Mouse (Mus musculus): ENCODE data around the gene Ccp110. TPM values are rescaled to one million over a fixed set of nuclear protein-coding genes. Genes with fewer than 3 reads are reported as not detected.

Gene Ccp110
- polyA plus RNA-seq, 1 experiment: 43.8 TPM

DNA sequence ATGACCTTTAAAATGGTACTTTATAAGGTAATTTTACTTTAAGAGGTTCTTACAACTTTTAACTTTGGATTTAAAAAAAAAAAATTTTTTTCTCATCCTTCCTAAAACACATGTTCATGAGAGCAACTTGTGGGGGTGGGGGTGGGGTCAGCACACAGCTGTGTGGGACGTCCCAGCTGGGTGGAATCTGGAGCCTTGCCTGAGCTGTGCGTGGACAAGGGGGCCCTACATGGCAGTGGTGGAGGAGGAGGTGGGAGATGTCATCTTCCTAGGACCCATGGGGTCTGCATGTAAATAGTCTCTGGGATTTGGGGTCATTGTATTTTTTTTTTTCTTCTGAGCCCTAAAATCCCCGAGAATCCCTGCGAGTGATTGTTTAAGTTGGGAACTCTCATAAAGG lies 46.0 kb downstream of the Ccp110 start:
- Histone ChIP-seq H3K9me3 (replicated peaks; ENCODE audit: control insufficient read depth, insufficient read depth, low read length, poor library complexity, severe bottlenecking) (no peaks in the 10 kb centered on the region), H3K9ac (ENCODE audit: low read depth, poor library complexity, severe bottlenecking) (no peak overlapping the region), H3K27ac (ENCODE audit: insufficient read depth, low read length) (no peak overlapping the region), H3K27me3 (ENCODE audit: control insufficient read depth, insufficient read depth, low read length, poor library complexity, severe bottlenecking) (no peaks in the 10 kb centered on the region), H3K4me3 (ENCODE audit: low read depth, low read length) (no peak overlapping the region), H3K36me3 (ENCODE audit: control insufficient read depth, insufficient read depth, low read length, poor library complexity, severe bottlenecking) (no peaks in the 10 kb centered on the region; the same call in 1 of the 2 replicates), H3K4me1 (ENCODE audit: control insufficient read depth, insufficient read depth, low read length) (no peaks in the 10 kb centered on the region)
- TF ChIP-seq CTCF (IDR thresholded peaks at IDR 0.05; ENCODE audit: low read depth, low read length) (no peak), EP300 (IDR thresholded peaks at IDR 0.05; ENCODE audit: insufficient read depth, low read depth, low read length) (no peak), POLR2A (IDR thresholded peaks at IDR 0.05; ENCODE audit: insufficient read depth, low read length) (no peak)

DNA sequence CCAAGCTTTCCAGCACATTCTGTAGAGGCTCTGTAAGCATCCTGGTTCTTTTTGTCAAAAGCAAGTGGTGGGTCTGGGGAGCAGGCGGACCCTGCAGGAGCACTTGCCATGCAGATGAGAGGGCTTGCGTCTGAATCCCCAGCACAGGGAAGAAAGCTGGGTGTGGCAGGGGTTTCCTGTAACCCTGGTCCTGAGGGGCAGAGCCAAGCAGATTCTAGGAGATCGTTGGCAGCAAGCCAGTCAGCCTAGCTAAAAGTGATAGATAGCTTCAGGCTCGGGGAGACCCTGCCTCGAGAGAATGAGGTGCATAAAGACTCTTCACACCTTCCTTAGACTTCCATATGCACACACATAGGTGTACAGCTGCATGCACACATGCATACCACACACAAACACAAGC lies 47.0 kb downstream of the Ccp110 start:
- TF ChIP-seq EP300 (IDR thresholded peaks at IDR 0.05; ENCODE audit: insufficient read depth, low read depth, low read length) (no peak), POLR2A (IDR thresholded peaks at IDR 0.05; ENCODE audit: insufficient read depth, low read length) (no peak), CTCF (IDR thresholded peaks at IDR 0.05; ENCODE audit: low read depth, low read length) (no peak)
- H3K27me3 ChIP-seq (ENCODE audit: control insufficient read depth, insufficient read depth, low read length, poor library complexity, severe bottlenecking): no peaks in the 10 kb centered on the region
- H3K4me3 ChIP-seq (ENCODE audit: low read depth, low read length): no peak overlapping the region
- H3K9me3 ChIP-seq (replicated peaks; ENCODE audit: control insufficient read depth, insufficient read depth, low read length, poor library complexity, severe bottlenecking): no peaks in the 10 kb centered on the region
- H3K27ac ChIP-seq (ENCODE audit: insufficient read depth, low read length): no peak overlapping the region
- no peak overlapping the region for H3K9ac ChIP-seq (ENCODE audit: low read depth, poor library complexity, severe bottlenecking)
- H3K4me1 ChIP-seq (ENCODE audit: control insufficient read depth, insufficient read depth, low read length): no peaks in the 10 kb centered on the region
- H3K36me3 ChIP-seq (ENCODE audit: control insufficient read depth, insufficient read depth, low read length, poor library complexity, severe bottlenecking): no peaks in the 10 kb centered on the region; the same call in 1 of the 2 replicates

DNA sequence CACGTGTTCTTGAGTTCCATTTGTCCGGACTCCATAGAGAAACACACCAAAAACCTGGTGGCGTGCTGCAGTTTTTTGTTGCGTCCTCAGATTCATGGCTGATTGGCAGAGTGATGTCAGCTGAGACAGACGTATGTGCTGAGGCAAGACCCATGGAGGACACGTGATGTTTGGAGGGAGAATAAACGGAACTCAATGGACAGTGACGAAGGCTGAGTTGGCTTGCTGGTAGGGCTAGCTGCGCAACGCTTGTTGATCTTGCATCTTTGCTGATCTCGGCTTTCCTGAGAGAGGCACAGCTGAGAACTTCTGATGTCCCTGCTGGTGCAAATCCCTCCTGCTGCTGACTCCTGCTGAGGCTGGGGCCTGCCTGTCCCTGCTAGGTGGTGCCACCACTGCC lies 51.6 kb downstream of the Ccp110 start:
- TF ChIP-seq POLR2A (IDR thresholded peaks at IDR 0.05; ENCODE audit: insufficient read depth, low read length) (no peak), CTCF (IDR thresholded peaks at IDR 0.05; ENCODE audit: low read depth, low read length) (no peak), EP300 (IDR thresholded peaks at IDR 0.05; ENCODE audit: insufficient read depth, low read depth, low read length) (no peak)
- H3K4me1 ChIP-seq (ENCODE audit: control insufficient read depth, insufficient read depth, low read length): no peaks in the 10 kb centered on the region
- H3K27ac ChIP-seq (ENCODE audit: insufficient read depth, low read length): no peak overlapping the region
- H3K9me3 ChIP-seq (replicated peaks; ENCODE audit: control insufficient read depth, insufficient read depth, low read length, poor library complexity, severe bottlenecking): no peaks in the 10 kb centered on the region
- H3K9ac ChIP-seq (ENCODE audit: low read depth, poor library complexity, severe bottlenecking): no peak overlapping the region
- H3K4me3 ChIP-seq (ENCODE audit: low read depth, low read length): no peak overlapping the region
- no peaks in the 10 kb centered on the region for H3K27me3 ChIP-seq (ENCODE audit: control insufficient read depth, insufficient read depth, low read length, poor library complexity, severe bottlenecking)
- no peaks in the 10 kb centered on the region; the same call in 1 of the 2 replicates for H3K36me3 ChIP-seq (ENCODE audit: control insufficient read depth, insufficient read depth, low read length, poor library complexity, severe bottlenecking)

DNA sequence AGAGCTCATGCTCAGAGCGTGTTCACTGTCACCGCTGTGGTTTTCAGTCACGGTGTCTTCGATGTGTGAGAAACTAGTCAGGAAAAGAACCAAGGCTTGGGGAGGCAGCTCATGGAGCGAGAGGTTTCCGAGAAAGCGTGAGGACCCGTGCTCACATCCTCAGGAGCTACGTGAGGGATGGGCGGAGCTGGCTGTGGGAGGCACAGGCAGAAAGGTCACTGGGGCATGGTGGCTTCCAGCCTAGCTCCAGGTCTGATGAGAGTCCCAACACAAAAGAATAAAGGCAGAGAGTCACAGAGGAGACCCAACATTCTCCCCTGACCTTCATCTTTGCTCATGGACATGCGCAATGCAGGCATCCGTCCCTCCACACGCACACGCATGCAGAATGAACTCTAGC lies 52.4 kb downstream of the Ccp110 start:
- Histone ChIP-seq H3K36me3 (ENCODE audit: control insufficient read depth, insufficient read depth, low read length, poor library complexity, severe bottlenecking) (no peaks in the 10 kb centered on the region; the same call in 1 of the 2 replicates), H3K9ac (ENCODE audit: low read depth, poor library complexity, severe bottlenecking) (no peak overlapping the region)

DNA sequence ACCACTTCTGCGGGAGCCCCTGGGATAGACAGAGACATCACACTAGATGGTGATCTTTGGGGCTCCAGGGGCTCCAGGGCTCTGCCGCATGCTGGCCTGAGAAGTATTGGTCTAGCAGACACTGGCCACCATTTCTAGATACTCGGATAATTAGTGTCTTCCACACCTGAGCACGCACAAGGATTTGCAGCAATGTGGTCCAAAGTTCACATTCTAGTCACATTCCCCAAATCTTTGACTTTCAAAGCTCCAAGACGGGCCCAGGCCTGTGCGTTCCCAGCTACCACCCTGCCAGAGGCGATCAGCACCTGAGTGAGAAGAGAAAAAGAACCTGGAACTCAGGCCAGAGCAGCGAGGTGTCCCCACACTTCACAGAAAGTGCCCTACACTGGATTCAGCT lies 53.3 kb downstream of the Ccp110 start:
- Histone ChIP-seq H3K27ac (ENCODE audit: insufficient read depth, low read length) (no peak overlapping the region), H3K27me3 (ENCODE audit: control insufficient read depth, insufficient read depth, low read length, poor library complexity, severe bottlenecking) (no peaks in the 10 kb centered on the region), H3K4me1 (ENCODE audit: control insufficient read depth, insufficient read depth, low read length) (no peaks in the 10 kb centered on the region), H3K9ac (ENCODE audit: low read depth, poor library complexity, severe bottlenecking) (no peak overlapping the region), H3K36me3 (ENCODE audit: control insufficient read depth, insufficient read depth, low read length, poor library complexity, severe bottlenecking) (no peaks in the 10 kb centered on the region; the same call in 1 of the 2 replicates), H3K9me3 (replicated peaks; ENCODE audit: control insufficient read depth, insufficient read depth, low read length, poor library complexity, severe bottlenecking) (no peaks in the 10 kb centered on the region), H3K4me3 (ENCODE audit: low read depth, low read length) (no peak overlapping the region)
- TF ChIP-seq EP300 (IDR thresholded peaks at IDR 0.05; ENCODE audit: insufficient read depth, low read depth, low read length): no peak
- no peak for TF ChIP-seq CTCF (IDR thresholded peaks at IDR 0.05; ENCODE audit: low read depth, low read length)
- no peak for TF ChIP-seq POLR2A (IDR thresholded peaks at IDR 0.05; ENCODE audit: insufficient read depth, low read length)

More for the DNA sequence above, 52.4 kb downstream of the Ccp110 start:
- Histone ChIP-seq H3K9me3 (replicated peaks; ENCODE audit: control insufficient read depth, insufficient read depth, low read length, poor library complexity, severe bottlenecking) (no peaks in the 10 kb centered on the region), H3K27me3 (ENCODE audit: control insufficient read depth, insufficient read depth, low read length, poor library complexity, severe bottlenecking) (no peaks in the 10 kb centered on the region), H3K4me1 (ENCODE audit: control insufficient read depth, insufficient read depth, low read length) (no peaks in the 10 kb centered on the region), H3K27ac (ENCODE audit: insufficient read depth, low read length) (no peak overlapping the region), H3K4me3 (ENCODE audit: low read depth, low read length) (no peak overlapping the region)
- TF ChIP-seq CTCF (IDR thresholded peaks at IDR 0.05; ENCODE audit: low read depth, low read length) (no peak), POLR2A (IDR thresholded peaks at IDR 0.05; ENCODE audit: insufficient read depth, low read length) (no peak), EP300 (IDR thresholded peaks at IDR 0.05; ENCODE audit: insufficient read depth, low read depth, low read length) (no peak)

DNA sequence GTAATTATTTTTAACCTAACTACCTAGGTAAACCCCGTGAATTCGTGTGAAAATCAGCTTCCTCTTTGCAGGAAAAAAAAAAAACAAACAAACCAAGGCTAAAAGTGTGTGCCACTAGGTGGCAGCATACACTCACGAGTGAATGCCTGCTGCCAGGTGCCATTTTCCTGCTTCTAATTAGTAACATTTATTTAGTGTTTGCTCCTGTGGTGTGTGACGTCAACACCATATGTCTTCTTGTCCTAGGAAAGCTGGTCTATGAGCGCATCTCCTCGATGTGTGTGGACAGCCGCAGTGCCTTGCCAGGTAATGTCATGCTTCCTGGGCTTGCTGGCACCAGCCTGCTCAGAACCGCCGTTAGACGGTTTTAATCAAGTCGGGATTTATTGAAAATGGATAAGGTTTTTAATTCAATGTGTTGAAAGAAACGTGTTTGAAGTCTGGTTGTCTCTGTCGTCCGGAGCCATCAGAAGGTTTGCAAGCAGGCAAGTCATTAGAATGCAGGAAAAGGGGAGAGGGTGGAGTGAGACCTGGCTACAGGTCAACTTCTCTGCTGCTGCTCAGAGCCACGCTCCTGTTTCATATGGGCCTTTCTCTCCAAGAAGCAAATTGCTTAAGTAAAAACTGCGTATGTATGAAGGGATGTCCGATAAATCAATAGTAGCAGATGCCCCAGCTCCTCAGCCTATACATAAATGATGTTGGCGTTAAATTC lies 53.9 kb downstream of the Ccp110 start:
- Histone ChIP-seq H3K4me3 (ENCODE audit: low read depth, low read length) (no peak overlapping the region), H3K27me3 (ENCODE audit: control insufficient read depth, insufficient read depth, low read length, poor library complexity, severe bottlenecking) (no peaks in the 10 kb centered on the region), H3K27ac (ENCODE audit: insufficient read depth, low read length) (no peak overlapping the region), H3K4me1 (ENCODE audit: control insufficient read depth, insufficient read depth, low read length) (no peaks in the 10 kb centered on the region), H3K36me3 (ENCODE audit: control insufficient read depth, insufficient read depth, low read length, poor library complexity, severe bottlenecking) (no peaks in the 10 kb centered on the region; the same call in 1 of the 2 replicates), H3K9me3 (replicated peaks; ENCODE audit: control insufficient read depth, insufficient read depth, low read length, poor library complexity, severe bottlenecking) (no peaks in the 10 kb centered on the region), H3K9ac (ENCODE audit: low read depth, poor library complexity, severe bottlenecking) (no peak overlapping the region)
- TF ChIP-seq EP300 (IDR thresholded peaks at IDR 0.05; ENCODE audit: insufficient read depth, low read depth, low read length) (no peak), POLR2A (IDR thresholded peaks at IDR 0.05; ENCODE audit: insufficient read depth, low read length) (no peak), CTCF (IDR thresholded peaks at IDR 0.05; ENCODE audit: low read depth, low read length) (peak; percentile 63)
